In the genomic region with DNA sequence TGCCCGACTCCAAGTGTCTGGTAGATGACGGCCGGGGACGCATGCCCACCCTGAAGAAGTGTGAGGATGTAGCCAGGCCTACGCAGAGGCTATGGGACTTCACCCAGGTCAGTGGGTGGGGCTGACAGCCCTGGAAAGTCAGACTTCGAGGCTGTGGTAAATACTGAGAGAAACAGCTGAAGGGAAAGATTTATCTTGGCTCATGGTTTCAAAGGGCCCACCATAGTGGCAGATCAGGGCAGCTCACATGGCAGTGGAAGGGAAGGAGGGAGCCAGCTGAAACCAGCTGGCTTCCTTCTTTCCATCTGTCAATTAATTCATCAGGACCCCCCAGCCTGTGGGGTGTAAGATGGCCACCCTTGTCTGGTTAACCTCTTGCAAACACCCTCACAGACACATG, we compare ENCODE assay signal across 26 mouse cellular contexts.
"Had no signal": no experiment of that assay in that cellular context is flagged by ENCODE, and none has a peak within 500 bp of the region (broad histone marks: within the 10 kb centered on the region; RNA-seq: fewer than 3 reads in every experiment).

No protein-coding gene starts in this region.

- DNase-seq: cerebellum, adult 8-10 months; cerebellum, adult 9-10 months; cerebellum, adult 9-11 months; cerebellum, postnatal 10 days; cerebellum, postnatal 14 days; cerebellum, postnatal 25 days; cerebellum, postnatal 36 days; embryo, embryonic 11 days; forebrain, postnatal 0 days; gastrocnemius, adult 2 months; gastrocnemius, postnatal 10 days; gastrocnemius, postnatal 14 days; gastrocnemius, postnatal 25 days; gastrocnemius, postnatal 36 days; heart, adult 11 months; heart, adult 18-20 months; heart, adult 2 months had no signal

- H3K4me2 ChIP-seq: embryonic facial prominence, embryonic 12.5 days; embryonic facial prominence, embryonic 13.5 days; embryonic facial prominence, embryonic 15.5 days; forebrain, embryonic 12.5 days; forebrain, embryonic 13.5 days; forebrain, embryonic 15.5 days had no signal

- H3K36me3 ChIP-seq: embryonic facial prominence, embryonic 10.5 days; embryonic facial prominence, embryonic 12.5 days; embryonic facial prominence, embryonic 13.5 days; embryonic facial prominence, embryonic 15.5 days; forebrain, embryonic 10.5 days; forebrain, embryonic 12.5 days; forebrain, embryonic 15.5 days had no signal

- H3K4me3 ChIP-seq: embryonic facial prominence, embryonic 10.5 days; embryonic facial prominence, embryonic 12.5 days; embryonic facial prominence, embryonic 13.5 days; embryonic facial prominence, embryonic 15.5 days; erythroblast, embryonic 14.5 days; forebrain, embryonic 10.5 days; forebrain, embryonic 12.5 days; forebrain, embryonic 13.5 days; forebrain, embryonic 15.5 days; gastrocnemius, adult 2 months; heart, adult 2 months had no signal

- H3K27me3 ChIP-seq: embryonic facial prominence, embryonic 12.5 days; embryonic facial prominence, embryonic 13.5 days; forebrain, embryonic 13.5 days had no signal
